8 mouse cellular contexts compared by ENCODE assay signal in the genomic region with DNA sequence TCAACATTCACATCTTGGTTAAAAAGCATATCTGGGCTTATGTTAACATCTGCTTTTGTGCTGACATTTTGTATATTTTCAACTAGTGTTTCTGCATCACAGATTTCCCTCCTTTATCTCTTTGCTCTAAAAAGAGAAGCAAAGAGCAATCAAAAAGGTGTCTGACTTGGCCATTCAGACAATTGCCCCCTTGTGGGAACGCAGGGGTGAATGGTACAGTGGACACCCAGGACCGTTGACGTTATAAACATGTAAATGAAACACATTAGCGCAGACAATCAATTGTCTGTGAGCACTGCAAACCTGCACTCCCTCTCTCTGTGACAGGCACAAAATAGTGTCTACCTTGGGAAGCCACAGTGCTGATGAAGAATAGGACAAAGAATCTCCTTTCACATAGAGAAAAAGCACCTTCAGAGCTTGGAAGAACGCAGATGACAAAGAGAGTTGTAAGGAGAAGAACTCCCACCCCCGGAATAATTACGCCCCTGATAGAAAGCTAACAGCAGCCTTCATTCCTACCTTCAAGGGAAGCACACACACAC. TPM values are rescaled to one million over a fixed set of nuclear protein-coding genes. Genes with fewer than 3 reads are reported as not detected.
A peak's percentile ranks its signal among the peaks of the same experiment; 100 is the strongest.
DNase-seq lines count a peak whose midpoint lies in the region; ATAC-seq and TF ChIP-seq lines count a peak whose summit lies in the region.

No protein-coding gene starts in this region.

- H3K9ac ChIP-seq in lung, postnatal 0 days (replicated peaks; ENCODE audit: low read depth) = no peak overlapping the region
- H3K9ac ChIP-seq in forebrain, embryonic 12.5 days = peak overlapping the region; percentile 44
- H3K9ac ChIP-seq in intestine, embryonic 14.5 days (ENCODE audit: low read length) = peak overlapping the region; percentile 6; the same call in 1 of the 2 replicates

- peak overlapping the region; percentile 66; the same call in 1 of the 2 replicates for H3K4me2 ChIP-seq in lung, postnatal 0 days (replicated peaks; ENCODE audit: low read depth, low read length)
- peak overlapping the region; percentile 69 for H3K4me2 ChIP-seq in forebrain, embryonic 12.5 days
- H3K4me2 ChIP-seq in intestine, embryonic 14.5 days (ENCODE audit: low read length) = peak overlapping the region; percentile 75

- no peak overlapping the region for H3K4me3 ChIP-seq in lung, postnatal 0 days (ENCODE audit: low read depth, low read length)
- H3K4me3 ChIP-seq in forebrain, embryonic 12.5 days (replicated peaks) = no peak overlapping the region; the same call in 1 of the 2 replicates
- peak overlapping the region; percentile 6 for H3K4me3 ChIP-seq in intestine, embryonic 14.5 days (ENCODE audit: low read depth, low read length)
- peak overlapping the region; percentile 8; the same call in 1 of the 2 replicates for H3K4me3 ChIP-seq in olfactory bulb, adult 2 months (ENCODE audit: insufficient read depth, low read depth, low read length)

- 26% methylated on average over 7 of the region's 7 CpGs for WGBS in lung, postnatal 0 days
- 9% methylated on average over 7 of the region's 7 CpGs for WGBS in forebrain, embryonic 12.5 days
- 37% methylated on average over 7 of the region's 7 CpGs for WGBS in intestine, embryonic 14.5 days
- 8% methylated on average over 7 of the region's 7 CpGs for WGBS in olfactory bulb, adult 2 months

- H3K36me3 ChIP-seq in lung, postnatal 0 days (ENCODE audit: insufficient read depth, low read length) = no peaks in the 10 kb centered on the region
- H3K36me3 ChIP-seq in forebrain, embryonic 12.5 days (replicated peaks) = no peaks in the 10 kb centered on the region
- H3K36me3 ChIP-seq in intestine, embryonic 14.5 days (ENCODE audit: control insufficient read depth, insufficient read depth, low read length) = peaks cover 11% of the 10 kb centered on the region; the same call in 1 of the 2 replicates

- no peak for DNase-seq in lung, postnatal 0 days (ENCODE audit: low spot score)
- DNase-seq in lung, postnatal 10 days = no peak
- DNase-seq in intestine, embryonic 14.5 days (ENCODE audit: low spot score) = peak; percentile 53
- no peak for DNase-seq in spleen, adult 18-20 months
- DNase-seq in cerebellum, adult 9-11 months = no peak
- DNase-seq in gastrocnemius, postnatal 36 days = no peak

- no peak for TF ChIP-seq POLR2A in olfactory bulb, adult 2 months (IDR thresholded peaks at IDR 0.05; ENCODE audit: insufficient read depth, low read depth, low read length)

- no peaks in the 10 kb centered on the region for H3K27me3 ChIP-seq in lung, postnatal 0 days (replicated peaks; ENCODE audit: insufficient read depth, low read length)
- no peaks in the 10 kb centered on the region for H3K27me3 ChIP-seq in forebrain, embryonic 12.5 days
- peaks cover 16% of the 10 kb centered on the region for H3K27me3 ChIP-seq in intestine, embryonic 14.5 days (replicated peaks; ENCODE audit: control insufficient read depth, insufficient read depth, low read length)

- H3K9me3 ChIP-seq in lung, postnatal 0 days (ENCODE audit: low read length) = no peaks in the 10 kb centered on the region
- H3K9me3 ChIP-seq in forebrain, embryonic 12.5 days = no peaks in the 10 kb centered on the region
- no peaks in the 10 kb centered on the region for H3K9me3 ChIP-seq in intestine, embryonic 14.5 days (ENCODE audit: control insufficient read depth, low read length)

- ATAC-seq in lung, postnatal 0 days = no peak
- no peak for ATAC-seq in forebrain, embryonic 12.5 days (ENCODE audit: low FRiP score)
- ATAC-seq in intestine, embryonic 14.5 days (replicated peaks; ENCODE audit: low FRiP score, low TSS enrichment, low read depth) = no peak

- no peaks in the 10 kb centered on the region for H3K4me1 ChIP-seq in lung, postnatal 0 days (ENCODE audit: insufficient read depth, low read depth, low read length)
- peaks cover 84% of the 10 kb centered on the region for H3K4me1 ChIP-seq in forebrain, embryonic 12.5 days
- H3K4me1 ChIP-seq in intestine, embryonic 14.5 days (replicated peaks; ENCODE audit: control insufficient read depth, insufficient read depth, low read length) = peaks cover 5% of the 10 kb centered on the region; the same call in 1 of the 2 replicates
- H3K4me1 ChIP-seq in olfactory bulb, adult 2 months (ENCODE audit: control insufficient read depth, insufficient read depth, low read length) = peaks cover 11% of the 10 kb centered on the region; the same call in 1 of the 2 replicates

- no peak for TF ChIP-seq EP300 in lung, postnatal 0 days (IDR thresholded peaks at IDR 0.05)

- peak overlapping the region; percentile 73; the same call in 1 of the 2 replicates for H3K27ac ChIP-seq in lung, postnatal 0 days (ENCODE audit: low read length)
- 0 out of 2 replicates have a peak overlapping the region, but pooled peaks have one; percentile 36 for H3K27ac ChIP-seq in forebrain, embryonic 12.5 days
- H3K27ac ChIP-seq in intestine, embryonic 14.5 days (ENCODE audit: low read depth) = 0 out of 2 replicates have a peak overlapping the region, but pooled peaks have one; percentile 4
- peak overlapping the region; percentile 88 for H3K27ac ChIP-seq in olfactory bulb, adult 2 months (ENCODE audit: insufficient read depth, low read depth, low read length)

- 0 out of 2 replicates have a peak, but pooled peaks have one; percentile 12 for TF ChIP-seq CTCF in lung, postnatal 0 days (IDR thresholded peaks at IDR 0.05)
- TF ChIP-seq CTCF in olfactory bulb, adult 2 months (IDR thresholded peaks at IDR 0.05; ENCODE audit: insufficient read depth, low read depth, low read length) = no peak

- intact Hi-C loops in gastrocnemius, postnatal 36 days (cut with DNase I) = loop anchor here (5.0 kb wide), 1 partner anchor 82 kb away; no protein-coding TSS in a partner anchor

RNA-seq across cellular contexts. Expression of gene Zeb2, which starts 12.6 kb away (rescaled TPM):
- 36.4 and 44.9 TPM in 2 replicates for polyA plus RNA-seq in lung, postnatal 0 days (2015; fragmentation: Nextera tagmentation; extraction: Ambion mirVana)
- 63.3 and 74.3 TPM in 2 replicates for polyA plus RNA-seq in forebrain, embryonic 12.5 days (2016; fragmentation: Nextera tagmentation; extraction: Ambion mirVana)
- polyA plus RNA-seq in intestine, embryonic 14.5 days (2014; fragmentation: Nextera tagmentation; extraction: Ambion mirVana) = 44.5 and 49.2 TPM in 2 replicates
- 125 and 1,127 TPM in 2 replicates for polyA plus RNA-seq in olfactory bulb, adult 2 months (2012; ENCODE audit: insufficient read depth, insufficient read length, low replicate concordance, missing spikeins)
- 10 to 100 TPM; 29.1 to 30.4 TPM for total RNA-seq in gastrocnemius, postnatal 36 days (2021)

Comparison
In these comparisons a context has a peak if more than half of its experiments do, and no peak if none do; other contexts are left out.
1. H3K27ac ChIP-seq: peak in every context shown above with its lines; median percentile 88 in olfactory bulb, adult 2 months; 73 in lung, postnatal 0 days; 36 in forebrain, embryonic 12.5 days; 4 in intestine, embryonic 14.5 days.
2. H3K4me3 ChIP-seq: peak in intestine, embryonic 14.5 days (single experiment) and olfactory bulb, adult 2 months (single experiment); none in lung, postnatal 0 days (single experiment) and forebrain, embryonic 12.5 days (single experiment).
3. Peak in every context shown above with its lines, with median percentiles within 50 percentile points of each other: H3K4me2 ChIP-seq.